Mouse (Mus musculus): ENCODE data around the gene Rapgef1.

The Rapgef1 gene

GRCm38 (mm10) chr2:29672746-29673536 is 53.4 kb downstream of the Rapgef1 start:
- DNase-seq (ENCODE audit: low spot score in 2 of 2) = no peak

DNA sequence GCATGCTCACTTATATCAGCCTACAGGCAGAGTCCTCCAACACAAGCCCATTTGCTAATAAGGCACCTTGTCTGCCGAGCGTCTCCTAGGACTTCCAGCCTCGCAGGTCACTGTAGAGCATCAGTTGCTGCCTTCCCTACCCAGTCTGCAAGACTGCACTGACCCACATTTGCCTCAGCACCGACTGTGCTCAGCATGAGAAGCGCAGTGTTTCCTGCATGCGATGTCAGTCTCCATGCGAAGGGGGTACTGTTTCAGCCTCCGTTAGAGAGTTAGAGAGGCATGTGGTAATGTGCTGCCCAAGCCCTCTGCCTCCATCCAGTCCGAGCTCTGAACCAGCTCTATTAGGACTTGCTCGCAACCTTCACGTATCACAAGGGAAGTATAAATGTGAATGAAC is 54.6 kb downstream of the Rapgef1 start:
- no peak for DNase-seq (ENCODE audit: low spot score in 2 of 2)

DNA sequence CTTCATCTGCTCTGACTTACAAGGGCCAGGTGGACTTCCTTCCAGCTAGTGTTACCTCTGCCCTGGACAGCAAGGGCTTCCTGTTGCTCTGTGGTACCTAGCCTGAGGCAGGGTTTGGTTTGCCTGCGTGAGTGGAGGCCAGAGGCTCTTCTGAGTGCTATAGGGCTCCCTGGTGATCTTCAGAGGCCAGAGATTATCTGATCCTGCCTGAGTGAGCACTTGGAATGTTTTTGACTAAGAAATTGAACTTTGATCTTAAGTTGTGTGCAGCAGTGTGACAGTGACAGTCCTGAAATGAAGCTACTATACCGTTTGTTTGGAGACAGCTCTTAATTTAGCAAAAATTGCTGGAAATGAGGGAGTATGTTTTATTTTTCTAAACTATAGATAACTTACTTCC is 55.0 kb downstream of the Rapgef1 start:
- DNase-seq (ENCODE audit: low spot score in 2 of 2) = no peak

- no peak for DNase-seq (ENCODE audit: low spot score in 2 of 2)
Observed at GRCm38 (mm10) chr2:29675846-29676245, 56.3 kb downstream of the Rapgef1 start.

DNA sequence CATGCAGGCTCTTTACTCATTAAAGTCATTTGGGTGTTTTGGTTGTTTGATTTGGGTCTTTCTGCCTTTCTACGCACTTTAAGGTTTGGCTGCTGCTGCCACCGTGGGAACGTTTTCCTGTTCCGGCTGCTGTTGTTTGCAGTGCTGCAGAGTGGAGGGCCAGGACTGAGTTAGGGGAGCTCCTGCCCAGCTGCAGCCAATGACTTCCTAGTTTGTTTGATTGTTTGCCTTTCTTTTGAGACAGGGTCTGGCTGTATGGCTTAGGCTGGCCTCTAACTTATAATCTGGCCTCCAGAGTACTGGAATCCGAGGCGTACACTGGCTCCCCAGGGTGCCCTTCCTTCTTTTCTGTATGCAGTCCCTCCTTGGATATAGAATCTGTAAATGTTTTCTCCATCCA is 57.0 kb downstream of the Rapgef1 start:
- no peak for DNase-seq (ENCODE audit: low spot score in 2 of 2)

- no peak for DNase-seq (ENCODE audit: low spot score in 2 of 2)
Observed at GRCm38 (mm10) chr2:29677842-29678241, 58.3 kb downstream of the Rapgef1 start.

- DNase-seq (ENCODE audit: low spot score in 2 of 2) = no peak
Observed at GRCm38 (mm10) chr2:29678524-29678923, 59.0 kb downstream of the Rapgef1 start.

DNA sequence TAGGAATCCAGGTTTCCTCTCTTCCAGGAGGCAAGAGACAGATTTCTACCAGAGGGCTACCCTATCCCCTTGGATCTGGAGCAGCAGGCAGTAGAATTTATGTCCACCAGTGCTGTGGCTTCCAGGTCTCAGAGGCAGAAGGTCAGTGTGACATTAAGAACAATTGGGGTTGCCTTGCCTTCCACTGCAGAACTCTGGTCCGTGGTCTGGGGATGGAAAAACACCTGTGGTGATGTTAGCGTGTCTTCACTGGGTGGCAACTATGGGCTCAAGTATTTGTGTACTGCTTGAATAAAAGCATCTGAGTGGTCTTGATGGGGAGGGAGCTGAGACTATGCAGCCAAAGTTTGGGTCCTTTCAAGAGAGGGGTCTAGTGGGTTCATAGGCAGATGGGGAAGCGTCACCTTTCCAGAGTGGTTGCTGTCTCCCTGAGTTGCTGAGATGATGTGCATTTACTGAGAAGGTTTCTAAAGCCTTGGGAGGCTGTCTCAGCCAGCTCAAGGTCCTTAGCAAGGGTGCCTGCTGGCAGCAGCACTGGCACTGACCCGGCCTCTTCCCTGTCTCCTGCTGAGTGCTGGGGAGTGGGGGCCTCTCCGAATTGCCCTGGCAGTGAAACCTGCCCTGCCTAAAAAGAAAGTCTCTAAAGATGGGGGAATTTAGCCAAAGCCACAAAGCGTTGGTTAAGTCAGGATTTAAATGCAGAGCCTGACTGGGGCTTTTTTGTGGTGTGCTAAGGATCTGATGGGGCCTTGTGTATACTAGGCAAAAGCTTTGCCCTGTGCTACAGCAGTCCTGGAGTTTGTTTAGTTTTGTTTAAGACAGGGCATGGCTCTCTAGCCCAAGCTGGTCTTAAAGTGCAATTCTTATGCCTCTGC is 60.4 kb downstream of the Rapgef1 start:
- no peak for DNase-seq (ENCODE audit: low spot score in 2 of 2)

- no peak for DNase-seq (ENCODE audit: low spot score in 2 of 2)
Observed at GRCm38 (mm10) chr2:29683261-29683999, 63.9 kb downstream of the Rapgef1 start.

GRCm38 (mm10) chr2:29684498-29684897 is 65.0 kb downstream of the Rapgef1 start:
- DNase-seq (ENCODE audit: low spot score in 2 of 2) = no peak

- DNase-seq (ENCODE audit: low spot score in 2 of 2) = no peak
Observed at GRCm38 (mm10) chr2:29689014-29689413, 69.5 kb downstream of the Rapgef1 start.

DNA sequence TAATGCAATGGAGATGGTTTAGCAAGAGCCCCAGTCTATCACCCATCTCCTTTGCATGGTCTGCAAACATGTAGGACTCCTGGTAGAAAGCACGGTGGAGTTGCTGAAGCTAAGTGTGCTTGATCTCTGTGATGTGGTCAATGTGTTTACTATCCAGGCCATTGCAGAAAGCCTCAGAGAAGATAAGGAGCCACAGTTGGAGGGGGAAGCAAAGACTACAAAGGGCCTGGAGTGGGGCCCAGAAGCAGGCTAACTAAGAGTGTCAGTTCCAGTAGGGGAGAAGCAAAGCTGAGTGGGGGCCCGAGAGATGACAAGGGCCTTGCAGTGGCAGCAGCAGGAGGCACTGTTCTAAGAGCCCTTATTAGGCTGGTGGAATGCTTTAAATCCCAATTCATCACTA is 70.0 kb downstream of the Rapgef1 start:
- no peak for DNase-seq (ENCODE audit: low spot score in 2 of 2)

- no peak for DNase-seq (ENCODE audit: low spot score in 2 of 2)
Observed at GRCm38 (mm10) chr2:29691068-29691467, 71.5 kb downstream of the Rapgef1 start.

DNA sequence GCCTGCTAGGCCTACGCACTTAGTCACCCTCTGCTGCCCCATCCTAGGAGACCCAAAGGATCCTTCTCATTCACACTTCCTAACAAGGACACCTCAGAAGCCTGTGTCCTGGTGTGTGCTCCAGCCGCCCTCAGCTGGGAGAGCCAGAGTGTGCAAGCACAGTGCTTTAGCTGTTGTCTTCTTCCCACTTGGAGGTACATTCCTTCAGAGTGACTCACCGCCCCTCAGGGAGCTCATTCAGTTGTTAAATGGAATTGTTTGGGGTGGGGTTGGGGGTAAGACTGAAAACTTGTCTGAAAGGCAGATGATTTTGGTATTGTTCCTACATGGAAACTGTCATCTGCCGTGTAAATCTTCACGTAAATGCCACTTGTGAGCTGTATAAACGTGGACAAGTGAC is 72.0 kb downstream of the Rapgef1 start:
- no peak for DNase-seq (ENCODE audit: low spot score in 2 of 2)

DNA sequence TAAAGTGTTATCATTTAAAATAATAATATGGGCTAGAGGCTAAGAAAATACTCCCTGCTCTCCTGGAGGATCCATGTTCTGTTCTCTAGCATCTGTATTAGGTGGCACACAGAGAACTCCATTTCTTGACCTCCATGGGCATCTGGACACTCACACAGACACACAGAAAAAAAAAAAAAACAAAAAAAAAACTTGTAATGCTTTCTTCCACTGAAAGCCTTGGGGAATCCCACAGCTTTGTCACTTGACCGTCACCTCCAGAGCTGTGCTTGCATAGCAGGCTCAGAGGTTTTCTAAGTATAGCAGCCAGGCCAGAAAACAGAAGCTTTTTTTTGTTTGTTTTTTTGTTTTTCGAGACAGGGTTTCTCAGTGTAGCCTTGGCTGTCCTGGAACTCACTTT is 72.7 kb downstream of the Rapgef1 start:
- no peak for DNase-seq (ENCODE audit: low spot score in 2 of 2)

GRCm38 (mm10) chr2:29696207-29696800 is 76.8 kb downstream of the Rapgef1 start:
- no peak for DNase-seq (ENCODE audit: low spot score in 2 of 2)

DNA sequence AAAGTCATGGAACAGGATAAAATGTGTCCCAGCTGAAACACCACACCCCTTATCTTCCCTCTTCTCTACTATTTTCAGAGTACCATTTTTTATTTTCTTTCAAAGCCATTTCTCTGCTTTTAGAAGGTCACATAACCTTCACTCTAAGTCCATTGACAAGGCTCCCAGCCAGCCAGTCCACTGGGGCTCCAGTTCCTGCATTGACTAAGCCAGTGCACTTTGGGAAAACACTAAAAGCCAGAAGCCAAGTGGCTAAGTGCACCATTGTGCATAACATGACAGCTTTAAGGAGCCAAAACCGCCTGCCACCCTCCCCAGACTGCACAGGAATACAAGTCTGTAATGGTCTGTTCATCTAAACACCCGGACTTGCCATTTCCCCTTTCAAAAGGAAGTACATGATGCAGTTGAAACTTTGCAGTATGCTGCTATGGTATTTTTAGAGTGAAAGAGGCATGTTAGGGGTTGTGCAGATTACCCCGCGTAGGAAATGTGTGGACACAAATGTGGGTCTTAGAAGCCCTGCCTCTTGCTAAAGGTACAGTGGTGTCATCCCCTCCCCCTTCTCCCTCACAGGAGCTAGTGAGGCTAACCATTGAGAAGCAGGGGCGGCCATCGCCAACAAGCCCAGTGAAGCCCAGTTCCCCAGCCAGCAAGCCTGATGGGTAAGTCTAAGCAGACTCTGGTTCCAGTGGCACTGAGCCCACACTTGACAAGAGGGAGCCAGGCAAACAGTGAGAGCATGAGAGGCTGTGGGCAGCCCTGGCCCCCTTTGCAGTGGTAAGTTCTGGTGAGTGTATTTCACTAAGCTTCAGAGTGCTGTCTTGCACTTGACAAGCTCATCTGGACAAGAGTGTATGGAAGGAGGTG is 79.1 kb downstream of the Rapgef1 start:
- DNase-seq (ENCODE audit: low spot score in 2 of 2) = peak in 1 of 2 experiments; percentile 16

DNA sequence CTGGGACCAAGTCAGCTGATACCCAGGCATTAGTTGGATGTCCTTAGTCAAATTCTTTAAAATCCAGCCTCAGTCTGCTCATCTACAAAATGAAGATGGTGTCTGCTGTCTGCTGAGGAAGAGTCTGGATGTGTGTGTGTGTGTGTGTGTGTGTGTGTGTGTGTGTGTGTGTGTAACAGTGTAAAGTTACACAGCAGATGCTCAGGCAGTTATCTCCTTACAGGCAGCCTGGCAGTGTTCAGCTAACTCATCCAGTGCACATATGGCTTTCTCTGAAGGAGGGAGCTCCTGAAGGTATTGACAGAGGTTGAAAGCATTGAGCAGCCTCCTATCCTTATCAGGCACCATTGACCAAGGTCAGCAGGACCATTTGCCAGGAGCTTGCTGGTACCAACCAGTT is 81.4 kb downstream of the Rapgef1 start:
- no peak for DNase-seq (ENCODE audit: low spot score in 2 of 2)

DNA sequence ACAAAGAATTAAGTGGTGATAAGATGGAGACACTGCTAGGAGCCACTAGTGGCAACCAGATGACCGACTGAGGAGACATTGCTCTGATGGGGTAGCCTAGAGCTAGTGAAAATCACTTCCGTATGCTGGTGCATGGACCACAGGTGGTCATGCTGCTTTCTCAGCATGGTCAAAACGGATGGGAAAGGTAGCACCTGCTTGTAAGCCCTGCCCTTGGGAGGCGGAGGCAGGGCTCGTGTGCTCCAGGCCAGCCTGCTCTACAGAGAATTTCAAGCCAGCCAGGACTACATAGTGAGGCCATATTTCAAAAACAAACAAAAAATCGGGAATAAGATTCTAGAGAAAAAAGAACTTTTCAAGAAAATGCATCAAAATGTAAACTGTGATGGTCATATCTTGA is 81.9 kb downstream of the Rapgef1 start:
- no peak for DNase-seq (ENCODE audit: low spot score in 2 of 2)

DNA sequence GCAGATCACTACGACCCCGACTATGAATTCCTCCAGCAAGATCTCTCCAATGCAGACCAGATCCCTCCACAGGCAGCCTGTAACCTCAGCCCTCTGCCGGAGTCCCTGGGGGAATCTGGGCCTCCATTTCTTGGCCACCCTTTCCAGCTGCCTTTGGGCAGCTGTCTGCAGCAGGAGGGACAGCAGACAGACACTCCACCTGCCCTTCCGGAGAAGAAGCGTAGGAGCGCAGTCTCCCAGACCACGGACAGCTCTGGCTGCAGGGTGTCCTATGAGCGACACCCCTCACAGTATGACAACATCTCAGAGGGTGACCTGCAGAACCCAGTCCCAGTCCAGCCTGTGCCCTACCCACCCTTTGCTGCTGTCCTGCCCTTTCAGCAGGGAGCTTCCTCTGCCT is 82.7 kb downstream of the Rapgef1 start:
- DNase-seq (ENCODE audit: low spot score in 2 of 2) = no peak

Measured in cerebellum, postnatal 4 days (tissue).